Mouse (Mus musculus) MEL (cell line): ENCODE results near the gene Gpsm2. TPM values are rescaled to one million over a fixed set of nuclear protein-coding genes. Genes with fewer than 3 reads are reported as not detected.

Source experiments
- DNase-seq: peaks from one replicate; pipeline ENCODE4 v3.0.0; 2011; ENCODE audit warnings: low read depth, low spot score
- H3K27ac ChIP-seq: 2 replicates; pipeline ENCODE4 v1.5.1; 2012; ENCODE audit warnings: low read depth, mild to moderate bottlenecking, control low read depth, low read length, moderate library complexity; ENCODE audit not compliant: control insufficient read depth
- H3K27me3 ChIP-seq, 2 experiments: fragments of 150-350 bp in 1 of 2; sonication (generic) in 1 of 2; 2 replicates each; pipeline ENCODE4 v1.6.1; 2012; ENCODE audit warnings: low read length in 2 of 2, mild to moderate bottlenecking in 2 of 2, improper control_type of control experiment in 1 of 2, moderate library complexity in 1 of 2; ENCODE audit not compliant: insufficient read depth in 2 of 2, control insufficient read depth in 1 of 2
- H3K36me3 ChIP-seq, 2 experiments: 2 replicates each; pipeline ENCODE4 v1.6.1; 2012 to 2014; ENCODE audit warnings: low read length in 2 of 2, improper control_type of control experiment in 1 of 2, inconsistent platforms in 1 of 2, mild to moderate bottlenecking in 1 of 2; ENCODE audit not compliant: insufficient read depth in 2 of 2, control insufficient read depth in 1 of 2
- H3K4me1 ChIP-seq, 2 experiments: fragments of 150-350 bp in 1 of 2; sonication (generic) in 1 of 2; 2 replicates each; pipeline ENCODE4 v1.6.1; 2012; ENCODE audit warnings: low read length in 2 of 2, improper control_type of control experiment in 1 of 2, mild to moderate bottlenecking in 1 of 2; ENCODE audit not compliant: insufficient read depth in 2 of 2, control insufficient read depth in 1 of 2
- H3K4me3 ChIP-seq, 2 experiments: fragments of 150-350 bp in 1 of 2; sonication (generic) in 1 of 2; 2 replicates each; pipeline ENCODE4 v1.5.1; 2012; ENCODE audit warnings: low read depth in 2 of 2, low read length in 2 of 2, mild to moderate bottlenecking in 2 of 2, moderate library complexity in 2 of 2, control low read depth in 1 of 2, improper control_type of control experiment in 1 of 2; ENCODE audit not compliant: control insufficient read depth in 1 of 2, insufficient read depth in 1 of 2
- H3K79me2 ChIP-seq: 2 replicates; pipeline ENCODE4 v1.6.1; 2012; ENCODE audit warnings: mild to moderate bottlenecking, low read length, moderate library complexity; ENCODE audit not compliant: control insufficient read depth, poor library complexity, insufficient read depth
- H3K9ac ChIP-seq: 2 replicates; pipeline ENCODE4 v1.6.1; 2012; ENCODE audit warnings: low read depth, mild to moderate bottlenecking, control low read depth, low read length, moderate library complexity; ENCODE audit not compliant: control insufficient read depth, poor library complexity, severe bottlenecking
- H3K9me3 ChIP-seq: fragments of 150-350 bp; sonication (generic); replicated peaks from 2 replicates; pipeline ENCODE4 v1.6.1; 2012; ENCODE audit warnings: mild to moderate bottlenecking, low read length, improper control_type of control experiment, moderate library complexity; ENCODE audit not compliant: insufficient read depth
- BHLHE40 ChIP-seq: IDR thresholded peaks from 2 replicates; pipeline ENCODE4 v1.6.1; 2012; ENCODE audit warnings: low read depth, mild to moderate bottlenecking, inconsistent platforms, low read length, improper control_type of control experiment, borderline replicate concordance
- CHD1 ChIP-seq: IDR thresholded peaks from 2 replicates; pipeline ENCODE4 v1.6.1; 2012; ENCODE audit warnings: low read depth, mild to moderate bottlenecking, inconsistent platforms, low read length, improper control_type of control experiment
- CHD2 ChIP-seq: IDR thresholded peaks from 2 replicates; pipeline ENCODE4 v1.6.1; 2011; ENCODE audit warnings: low read length, improper control_type of control experiment
- CTCF ChIP-seq, 3 experiments: IDR thresholded peaks in 2 of 3; conservative IDR thresholded peaks in 1 of 3; 2 replicates each; pipeline ENCODE4 v1.5.1; 2011 to 2012; ENCODE audit warnings: low read length in 3 of 3, low read depth in 2 of 3, mild to moderate bottlenecking in 2 of 3, improper control_type of control experiment in 1 of 3, inconsistent platforms in 1 of 3, mixed read lengths in 1 of 3, moderate library complexity in 1 of 3; ENCODE audit not compliant: control insufficient read depth in 1 of 3, insufficient read depth in 1 of 3, poor library complexity in 1 of 3, severe bottlenecking in 1 of 3
- E2F4 ChIP-seq: IDR thresholded peaks from 2 replicates; pipeline ENCODE4 v1.6.1; 2011; ENCODE audit warnings: low read depth, low read length, improper control_type of control experiment, borderline replicate concordance
- EP300 ChIP-seq, 2 experiments: IDR thresholded peaks; 2 replicates each; pipeline ENCODE4 v1.6.1; 2011; ENCODE audit warnings: improper control_type of control experiment in 2 of 2, low read length in 2 of 2, low read depth in 1 of 2, mild to moderate bottlenecking in 1 of 2
- ETS1 ChIP-seq: IDR thresholded peaks from 2 replicates; pipeline ENCODE4 v1.6.1; 2012; ENCODE audit warnings: low read depth, mild to moderate bottlenecking, inconsistent platforms, low read length, improper control_type of control experiment, moderate library complexity
- GABPA ChIP-seq: IDR thresholded peaks from 2 replicates; pipeline ENCODE4 v1.6.1; 2012; ENCODE audit warnings: low read depth, mild to moderate bottlenecking, inconsistent platforms, low read length, improper control_type of control experiment, moderate library complexity
- GATA1 ChIP-seq: IDR thresholded peaks from 2 replicates; pipeline ENCODE4 v1.6.1; 2011; ENCODE audit warnings: low read depth, low read length, improper control_type of control experiment
- HCFC1 ChIP-seq: IDR thresholded peaks from 2 replicates; pipeline ENCODE4 v1.6.1; 2012; ENCODE audit warnings: low read depth, mild to moderate bottlenecking, inconsistent platforms, low read length, improper control_type of control experiment, moderate library complexity
- JUND ChIP-seq: IDR thresholded peaks from 2 replicates; pipeline ENCODE4 v1.6.1; 2011; ENCODE audit warnings: low read depth, mild to moderate bottlenecking, improper control_type of control experiment, low read length
- KAT2A ChIP-seq: conservative IDR thresholded peaks from 2 replicates; pipeline ENCODE4 v1.6.1; 2012; ENCODE audit warnings: low read depth, low read length, improper control_type of control experiment, inconsistent platforms
- MAFK ChIP-seq: IDR thresholded peaks from 2 replicates; pipeline ENCODE4 v1.6.1; 2011; ENCODE audit warnings: low read depth, mild to moderate bottlenecking, low read length, improper control_type of control experiment, borderline replicate concordance
- MEF2A ChIP-seq: IDR thresholded peaks from 2 replicates; pipeline ENCODE4 v1.6.1; 2014; ENCODE audit warnings: low read depth, mild to moderate bottlenecking, inconsistent platforms, low read length, improper control_type of control experiment; ENCODE audit not compliant: poor library complexity, insufficient replicate concordance, severe bottlenecking; ENCODE audit errors: extremely low read depth
- MYB ChIP-seq: IDR thresholded peaks from 2 replicates; pipeline ENCODE4 v1.6.1; 2011; ENCODE audit warnings: mild to moderate bottlenecking, low read depth, low read length, improper control_type of control experiment
- NELFE ChIP-seq: IDR thresholded peaks from 2 replicates; pipeline ENCODE4 v1.6.1; 2011; ENCODE audit warnings: low read depth, low read length, improper control_type of control experiment
- NRF1 ChIP-seq: IDR thresholded peaks from 2 replicates; pipeline ENCODE4 v1.6.1; 2014; ENCODE audit warnings: low read depth, mild to moderate bottlenecking, inconsistent platforms, low read length, improper control_type of control experiment, moderate library complexity; ENCODE audit not compliant: poor library complexity, insufficient read depth, severe bottlenecking
- POLR2AphosphoS2 ChIP-seq: IDR thresholded peaks from 2 replicates; pipeline ENCODE4 v1.6.1; 2011; ENCODE audit warnings: low read length, improper control_type of control experiment
- POLR2AphosphoS5 ChIP-seq: IDR thresholded peaks from 2 replicates; pipeline ENCODE4 v1.6.1; 2012; ENCODE audit warnings: low read depth, borderline replicate concordance, mild to moderate bottlenecking, inconsistent platforms, low read length, moderate library complexity, mixed read lengths
- SMC3 ChIP-seq: IDR thresholded peaks from 2 replicates; pipeline ENCODE4 v1.6.1; 2011; ENCODE audit warnings: low read depth, low read length, improper control_type of control experiment
- TAL1 ChIP-seq: IDR thresholded peaks from 2 replicates; pipeline ENCODE4 v1.6.1; 2012; ENCODE audit warnings: mild to moderate bottlenecking, inconsistent platforms, low read length, moderate library complexity, mixed read lengths
- TBP ChIP-seq: IDR thresholded peaks from 2 replicates; pipeline ENCODE4 v1.8.0; 2011; ENCODE audit warnings: low read depth, low read length, improper control_type of control experiment
- TCF12 ChIP-seq: IDR thresholded peaks from 2 replicates; pipeline ENCODE4 v1.6.1; 2014; ENCODE audit warnings: low read depth, mild to moderate bottlenecking, inconsistent platforms, low read length, improper control_type of control experiment, moderate library complexity
- UBTF ChIP-seq: IDR thresholded peaks from 2 replicates; pipeline ENCODE4 v1.6.1; 2012; ENCODE audit warnings: low read depth, mild to moderate bottlenecking, inconsistent platforms, low read length, improper control_type of control experiment, moderate library complexity, borderline replicate concordance; ENCODE audit not compliant: insufficient read depth
- USF1 ChIP-seq: IDR thresholded peaks from 2 replicates; pipeline ENCODE4 v1.6.1; 2014; ENCODE audit warnings: low read depth, mild to moderate bottlenecking, inconsistent platforms, low read length, improper control_type of control experiment, moderate library complexity
- USF2 ChIP-seq, 2 experiments: IDR thresholded peaks; 2 replicates each; pipeline ENCODE4 v1.6.1; 2011 to 2012; ENCODE audit warnings: improper control_type of control experiment in 2 of 2, low read length in 2 of 2, borderline replicate concordance in 1 of 2, inconsistent platforms in 1 of 2, low read depth in 1 of 2, mild to moderate bottlenecking in 1 of 2; ENCODE audit not compliant: insufficient read depth in 1 of 2
- ZMIZ1 ChIP-seq: IDR thresholded peaks from 2 replicates; pipeline ENCODE4 v1.6.1; 2012; ENCODE audit warnings: low read depth, mild to moderate bottlenecking, inconsistent platforms, low read length, improper control_type of control experiment, moderate library complexity
- ZNF384 ChIP-seq: IDR thresholded peaks from 2 replicates; pipeline ENCODE4 v1.6.1; 2012; ENCODE audit warnings: low read depth, mild to moderate bottlenecking, inconsistent platforms, low read length, improper control_type of control experiment
- polyA plus RNA-seq, 2 experiments: library from polyadenylated mRNA; stranded (reverse) in 1 of 2; unstranded in 1 of 2; fragments of >175 nt in 1 of 2; fragments of >200 nt in 1 of 2; gene quantifications; 2 replicates each; pipeline versions ENCODE4 v1.2.1 to v1.2.4; 2012; ENCODE audit warnings: low replicate concordance in 2 of 2, low read depth in 1 of 2; ENCODE audit not compliant: insufficient read length in 2 of 2, insufficient read depth in 1 of 2, missing spikeins in 1 of 2
- total RNA-seq: library from RNA; depleted of rRNA; stranded (reverse); fragments of 300-350 nt; gene quantifications from 2 replicates; pipeline ENCODE4 v1.2.3, GENCODE M21; 2012

Gpsm2 gene
- total and polyA plus RNA-seq, 3 experiments: 17.6 to 27.5 TPM; not detected in 1

DNA sequence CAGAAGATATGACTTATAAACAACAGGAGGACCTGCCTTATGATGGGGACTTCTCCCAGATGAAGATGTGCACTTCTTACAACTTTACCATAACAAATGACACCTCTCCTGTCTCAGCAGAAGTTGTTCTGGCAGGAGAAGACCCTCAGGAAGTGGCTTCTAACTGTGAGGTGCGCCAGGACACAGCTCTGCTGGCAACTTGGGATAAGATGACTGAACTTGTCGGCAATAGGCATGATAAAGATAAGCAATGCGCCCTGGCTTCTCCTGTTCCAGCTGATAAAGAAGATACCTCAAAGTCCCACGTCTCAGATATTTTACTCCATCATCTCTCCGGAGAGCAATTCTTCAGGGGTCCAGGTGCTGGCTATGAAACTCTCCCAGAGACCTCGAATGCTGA, 29.6 kb upstream of the Gpsm2 start:
- peak; percentile 61 for DNase-seq
- Histone ChIP-seq H3K36me3 (peaks cover 0 to 28% of the 10 kb centered on the region in 2 experiments; a peak in 2 of 4 replicates), H3K27ac (peak overlapping the region; percentile 71), H3K4me1 (peaks cover 6 to 26% of the 10 kb centered on the region in 2 experiments), H3K4me3 (peak overlapping the region; percentile 26 to 44; a peak in 3 of 4 replicates), H3K79me2 (no peaks in the 10 kb centered on the region), H3K9me3 (no peaks in the 10 kb centered on the region), H3K9ac (no peak overlapping the region), H3K27me3 (no peaks in the 10 kb centered on the region)
- TF ChIP-seq HCFC1 (no peak), ZMIZ1 (no peak), GATA1 (peak; percentile 92), KAT2A (no peak), ZNF384 (no peak), JUND (no peak), NRF1 (no peak), SMC3 (no peak), BHLHE40 (no peak), GABPA (no peak), EP300 (IDR thresholded peaks at IDR 0.05; ENCODE audit: low read depth in 1 of 2, low read length in 2 of 2) (peak; percentile 84 to 91), USF1 (no peak), TAL1 (peak; percentile 45), MAFK (no peak), TCF12 (peak; percentile 95), MYB (no peak), ETS1 (peak; percentile 79; the same call in 1 of the 2 replicates), E2F4 (no peak)

- peak overlapping the region; percentile 17; the same call in 1 of the 2 replicates for H3K9ac ChIP-seq
- TF ChIP-seq CHD1: no peak
- TF ChIP-seq USF2 (IDR thresholded peaks at IDR 0.05; ENCODE audit: borderline replicate concordance in 1 of 2, insufficient read depth in 1 of 2, low read depth in 1 of 2, low read length in 2 of 2): peak; percentile 52 to 87
- TF ChIP-seq POLR2AphosphoS2: no peak
- no peak for TF ChIP-seq CHD2
- peak; percentile 46; the same call in 1 of the 2 replicates for TF ChIP-seq ZNF384
- peak; percentile 98 for TF ChIP-seq USF1
- no peak for TF ChIP-seq UBTF
- no peak for TF ChIP-seq TCF12
- no peak for TF ChIP-seq SMC3
- no peak for TF ChIP-seq MEF2A
- no peak for TF ChIP-seq NRF1
- TF ChIP-seq BHLHE40: peak; percentile 66; the same call in 1 of the 2 replicates
- TF ChIP-seq ETS1: no peak
- no peak for TF ChIP-seq MYB
- 0 out of 2 replicates have a peak, but pooled peaks have one; percentile 38 for TF ChIP-seq TBP
- TF ChIP-seq GABPA: no peak
- no peak for TF ChIP-seq CTCF (IDR thresholded peaks at IDR 0.05 in 2 of 3, conservative IDR thresholded peaks at IDR 0.05 in 1 of 3; ENCODE audit: control insufficient read depth in 1 of 3, insufficient read depth in 1 of 3, low read depth in 2 of 3, low read length in 3 of 3, poor library complexity in 1 of 3, severe bottlenecking in 1 of 3)
- no peak for TF ChIP-seq POLR2AphosphoS5
- no peak for TF ChIP-seq HCFC1
- TF ChIP-seq ZMIZ1: no peak
- TF ChIP-seq KAT2A: no peak
- no peak for TF ChIP-seq NELFE
These were observed 29.0 kb upstream of the Gpsm2 start for GRCm38 (mm10) chr3:108751061-108751460.

More at GRCm38 (mm10) chr3:108751061-108751460, 29.0 kb upstream of the Gpsm2 start:
- Histone ChIP-seq H3K4me3 (peak overlapping the region; percentile 23 to 44), H3K4me1 (peaks cover 6 to 26% of the 10 kb centered on the region in 2 experiments), H3K36me3 (peaks cover 0 to 28% of the 10 kb centered on the region in 2 experiments; a peak in 2 of 4 replicates), H3K9me3 (no peaks in the 10 kb centered on the region), H3K27ac (peak overlapping the region; percentile 71), H3K79me2 (no peaks in the 10 kb centered on the region), H3K27me3 (no peaks in the 10 kb centered on the region)
- peak; percentile 79 for DNase-seq
